Mouse (Mus musculus) intestine, embryonic 14.5 days (tissue): ENCODE data around the gene H13. TPM values are rescaled to one million over a fixed set of nuclear protein-coding genes. Genes with fewer than 3 reads are reported as not detected.

Source experiments
- ATAC-seq: fragments of 200-750 bp; cut with Nextera tagmentation; replicated peaks from 2 replicates; pipeline ENCODE4 v1.8.0; 2017; ENCODE audit warnings: low read depth, moderate number of reproducible peaks, moderate TSS enrichment, moderate library complexity; ENCODE audit not compliant: low FRiP score, low TSS enrichment
- DNase-seq: peaks from one replicate; pipeline ENCODE4 v3.0.0-alpha.2; 2018; ENCODE audit warnings: low spot score
- H3K27ac ChIP-seq: fragments of 300-500 bp; sonication (generic); 2 replicates; pipeline ENCODE4 v1.5.1; 2014; ENCODE audit warnings: low read depth, mild to moderate bottlenecking, control low read depth
- H3K27me3 ChIP-seq: fragments of 300-500 bp; sonication (generic); replicated peaks from 2 replicates; pipeline ENCODE4 v1.6.1; 2014; ENCODE audit warnings: low read length, control low read depth; ENCODE audit not compliant: control insufficient read depth, insufficient read depth
- H3K36me3 ChIP-seq: fragments of 300-500 bp; sonication (generic); 2 replicates; pipeline ENCODE4 v1.6.1; 2014; ENCODE audit warnings: low read length, control low read depth; ENCODE audit not compliant: control insufficient read depth, insufficient read depth
- H3K4me1 ChIP-seq: fragments of 300-500 bp; sonication (generic); replicated peaks from 2 replicates; pipeline ENCODE4 v1.6.1; 2014; ENCODE audit warnings: low read length, control low read depth, mixed read lengths; ENCODE audit not compliant: control insufficient read depth, insufficient read depth
- H3K4me2 ChIP-seq: fragments of 300-500 bp; sonication (generic); 2 replicates; pipeline ENCODE4 v1.6.1; 2014; ENCODE audit warnings: low read length
- H3K4me3 ChIP-seq: fragments of 300-500 bp; sonication (generic); 2 replicates; pipeline ENCODE4 v1.5.1; 2014; ENCODE audit warnings: low read depth, low read length, control low read depth, mixed read lengths
- H3K9ac ChIP-seq: fragments of 300-500 bp; sonication (generic); 2 replicates; pipeline ENCODE4 v1.6.1; 2014; ENCODE audit warnings: mild to moderate bottlenecking, low read length
- H3K9me3 ChIP-seq: fragments of 300-500 bp; sonication (generic); 2 replicates; pipeline ENCODE4 v1.6.1; 2016; ENCODE audit warnings: low read length, control low read depth; ENCODE audit not compliant: control insufficient read depth
- WGBS: fragments of 180-500 bp; shearing (Covaris S2); extraction: QIAGEN DNeasy Blood & Tissue Kit; methylation state at CpG from one replicate; pipeline ENCODE4 v1.1.7; 2014; 5-methylcytosine and 5-hydroxymethylcytosine counted together
- polyA plus RNA-seq: library from polyadenylated mRNA; unstranded; fragments of >200 nt; fragmentation: Nextera tagmentation; extraction: Ambion mirVana; gene quantifications from 2 replicates; pipeline ENCODE4 v1.2.1, GENCODE M21; 2014

Gene H13
- polyA plus RNA-seq, 1 experiment from 2014 or later, result 113 TPM

DNA sequence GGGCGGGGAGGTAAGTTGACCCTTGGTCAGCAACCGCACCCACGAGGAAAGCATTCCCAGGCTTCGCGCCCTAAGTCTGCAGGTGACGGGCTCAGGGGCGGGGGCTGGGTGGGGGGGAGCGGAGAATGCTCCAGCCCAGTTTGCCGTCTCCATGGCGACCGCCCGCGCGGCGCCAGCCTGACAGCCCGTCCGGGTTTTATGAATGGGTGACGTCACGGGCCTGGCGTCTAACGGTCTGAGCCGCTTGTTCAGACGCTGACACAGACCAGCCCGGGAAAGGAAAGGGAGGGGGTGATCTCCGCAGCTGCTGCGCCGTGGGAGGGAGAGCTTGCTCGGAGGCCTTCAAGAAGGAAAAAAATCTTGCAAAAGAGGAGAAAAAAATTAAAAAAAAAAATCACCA, 65.7 kb downstream of the H13 start:
- DNase-seq (peak; percentile 98), ATAC-seq (peak; percentile 84)
- peak overlapping the region; percentile 99 for H3K27ac ChIP-seq
- H3K27me3 ChIP-seq, result no peaks in the 10 kb centered on the region
- WGBS, result under 1% methylated on average over 27 of the region's 28 CpGs
- peak overlapping the region; percentile 67 for H3K4me3 ChIP-seq
- H3K9me3 ChIP-seq, result no peaks in the 10 kb centered on the region
- 0 out of 2 replicates have a peak, but pooled peaks cover 3% of the 10 kb centered on the region for H3K36me3 ChIP-seq
- peaks cover 46% of the 10 kb centered on the region for H3K4me1 ChIP-seq
- peak overlapping the region; percentile 91 for H3K9ac ChIP-seq
- H3K4me2 ChIP-seq, result peak overlapping the region; percentile 85

DNA sequence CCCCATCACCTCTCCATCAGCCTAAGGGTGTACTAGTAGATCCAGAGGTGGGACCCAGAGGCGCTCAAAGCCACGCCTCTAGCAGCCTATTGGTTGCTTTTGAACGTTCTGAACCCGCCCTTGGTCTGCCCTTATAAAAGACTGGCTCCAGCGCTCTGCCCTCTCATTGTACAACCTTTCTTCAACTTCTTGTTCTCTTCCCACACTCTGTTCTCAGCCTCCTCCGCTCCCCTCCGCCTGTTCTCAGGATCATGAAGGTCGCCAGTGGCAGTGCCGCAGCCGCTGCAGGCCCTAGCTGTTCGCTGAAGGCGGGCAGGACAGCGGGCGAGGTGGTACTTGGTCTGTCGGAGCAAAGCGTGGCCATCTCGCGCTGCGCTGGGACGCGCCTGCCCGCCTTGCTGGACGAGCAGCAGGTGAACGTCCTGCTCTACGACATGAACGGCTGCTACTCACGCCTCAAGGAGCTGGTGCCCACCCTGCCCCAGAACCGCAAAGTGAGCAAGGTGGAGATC, 66.9 kb downstream of the H13 start, which contains the start of gene Id1:
Id1 (plus strand) TSS at position 162 of the 512 bp plus-strand sequence.
- no peaks in the 10 kb centered on the region for H3K27me3 ChIP-seq
- ATAC-seq (peak; percentile 66), DNase-seq (peak; percentile 98)
- no peaks in the 10 kb centered on the region for H3K9me3 ChIP-seq
- peak within 1 kb of the TSS; percentile 91 for H3K9ac ChIP-seq
- H3K27ac ChIP-seq, result peak within 1 kb of the TSS; percentile 99
- peaks cover 47% of the 10 kb centered on the region for H3K4me1 ChIP-seq
- H3K36me3 ChIP-seq, result 0 out of 2 replicates have a peak, but pooled peaks cover 3% of the 10 kb centered on the region
- peak within 1 kb of the TSS; percentile 67 for H3K4me3 ChIP-seq
- H3K4me2 ChIP-seq, result peak within 1 kb of the TSS; percentile 85
- WGBS, result under 1% methylated on average over 28 of the region's 28 CpGs

DNA sequence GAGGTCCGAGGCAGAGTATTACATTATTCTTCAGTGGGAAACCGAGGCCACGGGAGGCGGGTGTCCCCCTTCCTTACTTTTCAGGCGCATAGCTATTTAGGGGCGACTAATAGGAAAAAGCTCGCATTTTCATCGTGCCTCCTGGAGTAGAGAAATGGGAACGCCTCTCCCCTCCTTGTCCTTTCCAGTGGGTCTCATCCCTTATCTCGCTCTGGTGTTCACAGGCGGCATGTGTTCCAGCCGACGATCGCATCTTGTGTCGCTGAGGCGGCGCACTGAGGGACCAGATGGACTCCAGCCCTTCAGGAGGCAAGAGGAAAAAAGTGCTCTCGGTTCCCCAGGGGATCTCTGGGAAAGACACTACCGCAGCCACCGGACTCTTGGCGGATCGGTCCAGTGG, 67.5 kb downstream of the H13 start:
- H3K9me3 ChIP-seq, result no peaks in the 10 kb centered on the region
- H3K4me2 ChIP-seq, result peak overlapping the region; percentile 85
- H3K27me3 ChIP-seq, result no peaks in the 10 kb centered on the region
- 0 out of 2 replicates have a peak, but pooled peaks cover 3% of the 10 kb centered on the region for H3K36me3 ChIP-seq
- 0% methylated on average over 22 of the region's 22 CpGs for WGBS
- peak overlapping the region; percentile 67 for H3K4me3 ChIP-seq
- peak overlapping the region; percentile 99 for H3K27ac ChIP-seq
- H3K4me1 ChIP-seq, result peaks cover 53% of the 10 kb centered on the region
- peak overlapping the region; percentile 91 for H3K9ac ChIP-seq
- DNase-seq (no peak), ATAC-seq (no peak)

- Histone ChIP-seq H3K9ac (peak overlapping the region; percentile 91), H3K27me3 (no peaks in the 10 kb centered on the region), H3K4me2 (peak overlapping the region; percentile 85), H3K4me3 (peak overlapping the region; percentile 67), H3K9me3 (no peaks in the 10 kb centered on the region), H3K36me3 (0 out of 2 replicates have a peak, but pooled peaks cover 3% of the 10 kb centered on the region), H3K4me1 (peaks cover 57% of the 10 kb centered on the region), H3K27ac (peak overlapping the region; percentile 99)
- WGBS, result 13% methylated on average over 10 of the region's 10 CpGs
- no peak for ATAC-seq
- peak; percentile 67 for DNase-seq
Measured at GRCm38 (mm10) chr2:152737306-152738221, 68.3 kb downstream of the H13 start.

DNA sequence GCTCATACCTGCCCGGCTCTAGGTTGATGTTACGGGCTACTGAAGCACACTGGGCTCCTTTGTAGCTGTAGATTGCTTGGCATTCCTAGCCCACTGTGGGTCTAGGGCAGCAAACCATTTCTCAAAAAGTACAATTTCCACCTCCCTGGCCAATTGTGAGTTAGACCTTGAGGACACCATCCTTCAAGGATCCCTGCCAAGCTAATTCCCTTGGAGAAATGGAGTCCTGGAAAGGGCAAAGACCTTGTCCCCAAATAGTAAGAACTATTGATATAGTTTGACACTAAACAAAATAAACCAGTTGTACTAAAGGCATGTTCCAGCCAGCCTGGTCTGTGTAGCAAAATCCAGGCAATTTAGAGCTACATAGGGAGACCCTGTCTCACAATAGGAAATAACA, 69.1 kb downstream of the H13 start:
- H3K4me1 ChIP-seq, result peaks cover 57% of the 10 kb centered on the region
- peak overlapping the region; percentile 67 for H3K4me3 ChIP-seq
- ATAC-seq (no peak), DNase-seq (no peak)
- H3K9ac ChIP-seq, result peak overlapping the region; percentile 91
- peak overlapping the region; percentile 99 for H3K27ac ChIP-seq
- WGBS, result 46% methylated on average over 2 of the region's 2 CpGs
- peak overlapping the region; percentile 85 for H3K4me2 ChIP-seq
- H3K36me3 ChIP-seq, result 0 out of 2 replicates have a peak, but pooled peaks cover 3% of the 10 kb centered on the region
- no peaks in the 10 kb centered on the region for H3K27me3 ChIP-seq
- no peaks in the 10 kb centered on the region for H3K9me3 ChIP-seq

GRCm38 (mm10) chr2:152739031-152739841, 70.0 kb downstream of the H13 start:
- Histone ChIP-seq H3K36me3 (0 out of 2 replicates have a peak, but pooled peaks cover 3% of the 10 kb centered on the region), H3K4me1 (peaks cover 53% of the 10 kb centered on the region)
- peak; percentile 69 for ATAC-seq

GRCm38 (mm10) chr2:152739842-152740260, 70.6 kb downstream of the H13 start:
- H3K4me3 ChIP-seq, result no peak overlapping the region
- H3K4me1 ChIP-seq, result peaks cover 48% of the 10 kb centered on the region
- DNase-seq (no peak), ATAC-seq (peak; percentile 48)
- H3K36me3 ChIP-seq, result 0 out of 2 replicates have a peak, but pooled peaks cover 3% of the 10 kb centered on the region
- no peak overlapping the region for H3K9ac ChIP-seq
- H3K4me2 ChIP-seq, result peak overlapping the region; percentile 85
- no peaks in the 10 kb centered on the region for H3K27me3 ChIP-seq
- peak overlapping the region; percentile 99 for H3K27ac ChIP-seq
- no peaks in the 10 kb centered on the region for H3K9me3 ChIP-seq
- 18% methylated on average over 3 of the region's 3 CpGs for WGBS

More at GRCm38 (mm10) chr2:152739031-152739841, 70.0 kb downstream of the H13 start:
- no peaks in the 10 kb centered on the region for H3K27me3 ChIP-seq
- H3K27ac ChIP-seq, result peak overlapping the region; percentile 99
- 1% methylated on average over 29 of the region's 36 CpGs for WGBS
- H3K9ac ChIP-seq, result peak overlapping the region; percentile 91
- peak; percentile 93 for DNase-seq
- H3K4me2 ChIP-seq, result peak overlapping the region; percentile 85
- H3K4me3 ChIP-seq, result peak overlapping the region; percentile 67
- H3K9me3 ChIP-seq, result no peaks in the 10 kb centered on the region

GRCm38 (mm10) chr2:152740490-152740889, 71.2 kb downstream of the H13 start:
- H3K36me3 ChIP-seq, result 0 out of 2 replicates have a peak, but pooled peaks cover 3% of the 10 kb centered on the region
- 60% methylated on average over 5 of the region's 5 CpGs for WGBS
- H3K4me2 ChIP-seq, result no peak overlapping the region
- peaks cover 45% of the 10 kb centered on the region for H3K4me1 ChIP-seq
- peak overlapping the region; percentile 99 for H3K27ac ChIP-seq
- H3K9ac ChIP-seq, result no peak overlapping the region
- ATAC-seq (no peak), DNase-seq (no peak)
- H3K4me3 ChIP-seq, result no peak overlapping the region
- no peaks in the 10 kb centered on the region for H3K27me3 ChIP-seq
- no peaks in the 10 kb centered on the region for H3K9me3 ChIP-seq
